Mouse (Mus musculus) regulatory T cell (primary cell): ENCODE data around the gene Nrap.

ENCODE experiments used
- in situ Hi-C: fragments of 300-600 bp; cut with MboI, MseI; formaldehyde crosslinking; loops from one replicate; pipeline ENCODE4 v1.15.1; 2025; ENCODE audit warnings: high pct_unique_total_duplicates

Nrap gene

GRCm38 (mm10) chr19:56319219-56319618 lies 70.6 kb downstream of the Nrap start:
- in situ Hi-C loops, result loop anchor here (25.0 kb wide), 1 partner anchor 1243 kb away; no protein-coding TSS in a partner anchor

- in situ Hi-C loops, result loop anchor here (25.0 kb wide), 1 partner anchor 1246 kb away; no protein-coding TSS in a partner anchor
Measured at GRCm38 (mm10) chr19:56316531-56316930, 73.3 kb downstream of the Nrap start.

- in situ Hi-C loops, result loop anchor here (10.0 to 25.0 kb wide), 2 partner anchors 1261 to 1336 kb away; no protein-coding TSS in a partner anchor
Measured at GRCm38 (mm10) chr19:56300835-56301234, 89.0 kb downstream of the Nrap start.

DNA sequence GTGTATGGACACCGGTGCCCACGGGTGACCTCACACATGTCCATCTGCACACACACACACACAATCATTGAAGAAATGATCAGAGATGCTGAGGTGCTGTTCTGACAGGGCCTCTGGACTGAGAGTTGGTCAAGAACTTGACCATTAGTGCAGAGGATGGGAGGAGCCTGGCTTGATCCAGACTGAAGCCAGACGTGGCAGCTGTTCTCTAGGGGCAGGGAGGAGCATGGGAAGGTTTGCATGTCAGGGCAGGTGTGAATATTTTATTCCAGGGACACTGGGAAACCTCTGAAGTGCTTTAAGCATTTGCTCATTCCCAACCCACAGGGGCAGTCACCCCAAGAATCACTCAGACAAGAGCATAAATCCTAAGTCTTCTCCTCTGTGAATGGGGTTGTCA lies 92.6 kb downstream of the Nrap start:
- in situ Hi-C loops, result no loop called here

- in situ Hi-C loops, result no loop called here
Measured at GRCm38 (mm10) chr19:56296668-56297067, 93.2 kb downstream of the Nrap start.

DNA sequence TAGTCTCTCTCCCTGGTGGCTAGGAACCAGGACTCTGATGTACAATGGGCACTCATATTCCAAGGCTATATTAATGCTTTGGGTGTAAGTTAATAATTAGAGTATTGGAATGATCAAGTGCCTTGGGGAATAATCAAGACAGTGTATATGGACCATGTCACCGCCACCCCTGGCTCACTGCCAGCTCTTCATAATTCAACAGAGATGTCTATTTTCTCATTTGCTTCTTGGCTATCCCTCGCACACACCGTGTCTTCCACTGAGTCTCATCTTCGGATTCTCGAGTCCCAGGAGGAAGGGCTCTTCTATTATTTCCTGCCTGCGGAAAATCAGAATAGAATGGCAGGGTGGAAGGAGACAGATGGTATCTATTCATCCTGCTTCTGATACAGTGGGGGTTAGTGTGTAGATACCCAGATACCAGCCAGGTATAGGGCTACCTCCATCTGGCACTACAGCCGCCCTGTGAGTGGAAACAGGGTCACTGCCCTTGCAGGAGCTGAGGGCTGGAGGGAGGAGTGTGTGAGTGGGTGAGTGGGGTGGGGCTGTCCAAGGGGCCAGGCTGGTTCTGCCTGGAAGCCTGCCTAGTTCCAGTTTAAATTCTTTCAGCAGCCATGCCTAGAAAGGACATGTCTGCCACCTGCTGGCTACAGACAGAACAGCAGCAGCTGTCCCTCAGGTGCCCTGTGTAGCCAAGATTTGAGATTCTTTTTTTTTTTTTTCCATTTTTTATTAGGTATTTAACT lies 95.0 kb downstream of the Nrap start:
- in situ Hi-C loops, result no loop called here

DNA sequence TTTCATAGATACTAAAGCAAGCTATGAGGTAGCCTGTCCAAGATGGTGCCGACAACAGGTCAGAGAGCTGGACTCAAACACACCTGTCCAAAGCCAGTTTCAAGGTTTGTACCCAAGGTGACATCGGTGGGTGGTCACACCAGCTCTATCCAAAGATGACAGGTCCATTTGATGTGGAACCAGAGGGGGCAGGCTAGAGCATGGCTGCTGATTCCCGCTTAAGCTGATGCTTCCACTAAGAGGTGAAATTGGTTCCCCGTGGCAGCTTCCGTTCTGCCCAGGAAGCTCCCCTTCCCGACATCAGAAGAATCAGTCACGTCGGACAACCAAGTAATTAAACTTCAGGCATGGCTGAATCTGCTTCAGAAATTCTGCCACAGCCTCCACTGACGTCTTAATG lies 97.5 kb downstream of the Nrap start:
- in situ Hi-C loops, result no loop called here

- in situ Hi-C loops, result no loop called here
Measured at GRCm38 (mm10) chr19:56291898-56292297, 97.9 kb downstream of the Nrap start.

GRCm38 (mm10) chr19:56289642-56290041 lies 100.2 kb downstream of the Nrap start:
- in situ Hi-C loops, result loop anchor here (10.0 kb wide), 1 partner anchor 485 kb away; no protein-coding TSS in a partner anchor

- in situ Hi-C loops, result loop anchor here (10.0 kb wide), 1 partner anchor 486 kb away; no protein-coding TSS in a partner anchor
Measured at GRCm38 (mm10) chr19:56288436-56288835, 101.4 kb downstream of the Nrap start.

DNA sequence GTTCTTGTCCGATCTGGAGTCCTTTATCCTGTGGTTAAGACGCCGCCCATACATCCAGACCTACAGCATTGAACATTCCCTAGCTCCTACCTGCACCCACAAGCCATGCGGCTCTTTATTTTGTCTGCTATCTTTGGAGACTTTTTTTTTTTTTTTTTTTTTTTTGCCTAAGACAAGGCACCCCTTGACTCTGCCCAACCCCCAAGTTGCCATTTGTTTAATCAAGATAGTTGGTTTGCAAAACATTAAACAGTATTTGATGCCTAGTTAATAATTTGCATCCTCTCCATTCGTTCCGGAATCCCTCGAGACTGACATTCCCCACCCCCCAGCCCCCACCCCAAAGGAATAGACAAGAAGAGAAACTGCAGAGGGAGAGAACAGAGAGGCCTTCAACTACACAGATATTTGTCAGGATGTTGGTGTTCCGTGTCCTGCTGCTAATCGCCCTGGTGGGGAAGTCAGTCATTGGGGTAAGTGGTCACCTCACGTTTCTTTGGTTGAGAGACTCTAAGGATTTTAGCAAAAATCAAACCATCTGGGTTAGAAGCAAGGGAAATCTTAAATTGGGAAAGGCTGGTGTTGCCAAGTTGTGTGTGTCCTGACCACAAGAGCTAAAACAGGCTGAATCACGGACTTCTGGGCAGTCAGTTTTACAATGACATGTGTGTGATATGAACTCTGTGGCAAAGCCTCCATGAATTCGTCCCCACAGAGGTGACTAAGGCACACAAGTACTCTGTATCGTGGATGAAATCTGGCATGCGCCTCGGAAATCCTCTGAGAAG lies 102.1 kb downstream of the Nrap start:
- in situ Hi-C loops, result loop anchor here (10.0 kb wide), 1 partner anchor 487 kb away; no protein-coding TSS in a partner anchor

GRCm38 (mm10) chr19:56286866-56287265 lies 103.0 kb downstream of the Nrap start, which contains the start of gene Habp2:
TSS of gene Habp2 (plus strand) at chr19:56287137.
- in situ Hi-C loops, result loop anchor here (10.0 kb wide), 1 partner anchor 488 kb away; no protein-coding TSS in a partner anchor

- in situ Hi-C loops, result loop anchor here (10.0 kb wide), 1 partner anchor 490 kb away; no protein-coding TSS in a partner anchor
Measured at GRCm38 (mm10) chr19:56285222-56285621, 104.6 kb downstream of the Nrap start.

DNA sequence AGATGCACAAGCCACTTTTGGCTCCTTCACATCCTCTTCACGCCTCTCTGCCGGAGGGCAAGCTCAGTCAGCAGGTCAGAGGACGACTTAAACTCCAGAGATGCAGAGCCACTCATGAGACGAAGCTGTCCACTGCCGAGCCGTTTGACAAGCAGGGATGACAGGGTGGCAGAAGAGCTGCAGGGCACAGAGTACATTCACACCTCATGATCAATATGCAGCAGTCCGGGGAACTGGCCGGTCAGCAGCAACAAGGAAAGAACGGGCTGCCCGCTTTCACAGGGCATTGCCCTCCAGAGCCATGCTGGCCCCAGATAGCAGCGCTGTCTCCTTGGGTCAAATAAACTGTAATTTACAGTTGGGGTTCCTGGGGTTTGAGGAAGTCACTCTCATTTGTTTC lies 111.5 kb downstream of the Nrap start:
- in situ Hi-C loops, result loop anchor here (10.0 kb wide), 1 partner anchor 664 kb away; no protein-coding TSS in a partner anchor

DNA sequence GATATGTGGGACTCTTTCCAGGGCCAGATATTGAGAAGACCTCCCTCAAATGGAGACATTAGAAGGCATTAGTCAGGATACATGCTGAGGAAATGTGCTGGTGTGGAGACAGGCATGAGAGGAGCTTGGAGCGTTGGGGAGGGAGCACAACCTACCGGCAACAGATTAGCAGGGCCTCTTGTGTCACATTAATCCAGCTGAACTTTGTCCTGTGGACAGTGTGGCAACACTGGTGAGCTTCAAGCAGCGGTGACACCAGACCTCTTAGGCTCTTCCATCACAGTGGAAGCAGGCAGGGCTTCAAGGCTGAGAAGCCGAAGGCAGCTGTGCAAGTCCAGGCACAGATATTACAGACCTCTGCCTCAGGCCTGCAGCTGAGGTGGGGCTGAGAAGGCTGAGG lies 111.9 kb downstream of the Nrap start:
- in situ Hi-C loops, result loop anchor here (10.0 kb wide), 1 partner anchor 663 kb away; no protein-coding TSS in a partner anchor

DNA sequence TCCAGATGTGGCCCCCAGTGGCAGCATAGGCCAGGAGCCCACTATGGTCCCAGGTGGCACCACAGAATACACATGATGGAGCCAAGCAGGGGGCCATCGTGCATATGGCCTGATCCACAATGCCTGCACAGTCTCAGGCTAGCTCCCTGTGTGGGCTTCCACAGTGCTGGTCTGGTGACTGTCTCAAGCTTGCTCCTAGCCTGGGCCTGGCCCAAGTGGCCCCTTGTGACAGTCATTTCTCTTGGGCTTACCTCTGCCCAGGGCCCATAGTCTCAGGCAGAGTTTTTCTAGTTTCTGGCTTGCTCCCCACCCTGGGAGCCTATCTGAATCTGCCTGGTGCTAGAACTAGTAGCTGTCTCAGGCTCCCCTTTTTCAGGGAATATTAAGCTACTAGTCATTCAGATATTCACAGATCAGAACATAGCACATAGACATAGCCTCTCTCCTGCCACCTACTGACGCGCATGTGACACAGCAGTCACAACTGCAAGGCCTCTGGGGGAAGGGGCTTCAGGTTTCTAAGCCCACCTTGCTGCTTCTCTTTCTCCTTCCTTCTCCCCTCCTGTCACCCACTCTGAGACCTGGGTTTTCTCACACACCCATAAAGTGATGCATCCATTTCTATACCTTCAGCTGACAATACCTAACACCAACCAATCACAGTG lies 112.6 kb downstream of the Nrap start:
- in situ Hi-C loops, result loop anchor here (10.0 kb wide), 1 partner anchor 662 kb away; no protein-coding TSS in a partner anchor

GRCm38 (mm10) chr19:56272081-56272480 lies 117.8 kb downstream of the Nrap start:
- in situ Hi-C loops, result loop anchor here (5.0 to 10.0 kb wide), 2 partner anchors 50 to 657 kb away; no protein-coding TSS in a partner anchor
